Mouse (Mus musculus): ENCODE results near the gene St8sia1. TPM values are rescaled to one million over a fixed set of nuclear protein-coding genes. Genes with fewer than 3 reads are reported as not detected.

St8sia1 gene
- polyA plus RNA-seq, 1 experiment from 2014 or later: 0.08 TPM

DNA sequence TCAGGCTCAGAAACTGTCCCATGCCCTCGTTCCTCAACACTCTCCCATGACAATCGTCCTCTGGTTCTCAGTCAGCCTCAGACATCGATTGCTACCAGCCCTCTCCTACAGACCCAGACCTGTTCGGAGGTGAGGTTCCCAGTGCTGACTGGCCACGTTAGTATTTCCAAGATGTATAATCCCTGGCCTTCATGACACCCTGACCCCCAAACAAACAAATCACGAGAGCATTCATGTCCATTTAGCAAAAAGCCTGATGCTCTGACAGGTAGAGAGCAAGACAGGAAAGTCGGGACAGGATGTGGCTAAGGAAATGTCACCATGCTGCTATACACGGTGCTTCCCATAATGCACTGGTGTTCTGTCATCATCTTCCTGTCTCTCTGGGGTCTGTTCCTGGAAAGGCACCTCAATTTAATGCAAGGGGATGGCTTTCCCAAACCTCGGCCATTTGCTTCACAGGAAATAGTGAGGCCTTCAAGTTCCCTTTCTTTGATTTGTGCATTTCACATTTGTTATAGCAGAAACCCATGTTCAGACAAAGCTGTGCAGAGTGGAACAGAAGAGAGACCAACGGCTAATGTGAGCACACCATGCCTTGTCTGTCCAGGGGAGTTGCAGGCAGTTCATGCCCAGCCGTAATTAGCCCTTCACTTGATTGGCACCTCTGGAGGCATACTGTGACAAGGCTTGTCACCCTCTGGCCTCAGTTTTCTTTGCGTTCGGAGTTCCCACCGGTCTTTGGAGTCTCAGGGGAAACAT is 184.3 kb downstream of the St8sia1 start:
- no peak overlapping the region for H3K4me3 ChIP-seq (replicated peaks)
- no peak overlapping the region for H3K4me2 ChIP-seq
- WGBS (ENCODE audit: insufficient replicate concordance): 46% methylated on average over 14 of the region's 14 CpGs
- peaks cover 28% of the 10 kb centered on the region for H3K36me3 ChIP-seq (replicated peaks)
- no peaks in the 10 kb centered on the region for H3K27me3 ChIP-seq
- H3K4me1 ChIP-seq (replicated peaks): peaks cover 12% of the 10 kb centered on the region
- no peak overlapping the region for H3K9ac ChIP-seq
- H3K27ac ChIP-seq (replicated peaks): no peak overlapping the region
- H3K9me3 ChIP-seq (replicated peaks): no peaks in the 10 kb centered on the region
- ATAC-seq (ENCODE audit: insufficient read depth): no peak

DNA sequence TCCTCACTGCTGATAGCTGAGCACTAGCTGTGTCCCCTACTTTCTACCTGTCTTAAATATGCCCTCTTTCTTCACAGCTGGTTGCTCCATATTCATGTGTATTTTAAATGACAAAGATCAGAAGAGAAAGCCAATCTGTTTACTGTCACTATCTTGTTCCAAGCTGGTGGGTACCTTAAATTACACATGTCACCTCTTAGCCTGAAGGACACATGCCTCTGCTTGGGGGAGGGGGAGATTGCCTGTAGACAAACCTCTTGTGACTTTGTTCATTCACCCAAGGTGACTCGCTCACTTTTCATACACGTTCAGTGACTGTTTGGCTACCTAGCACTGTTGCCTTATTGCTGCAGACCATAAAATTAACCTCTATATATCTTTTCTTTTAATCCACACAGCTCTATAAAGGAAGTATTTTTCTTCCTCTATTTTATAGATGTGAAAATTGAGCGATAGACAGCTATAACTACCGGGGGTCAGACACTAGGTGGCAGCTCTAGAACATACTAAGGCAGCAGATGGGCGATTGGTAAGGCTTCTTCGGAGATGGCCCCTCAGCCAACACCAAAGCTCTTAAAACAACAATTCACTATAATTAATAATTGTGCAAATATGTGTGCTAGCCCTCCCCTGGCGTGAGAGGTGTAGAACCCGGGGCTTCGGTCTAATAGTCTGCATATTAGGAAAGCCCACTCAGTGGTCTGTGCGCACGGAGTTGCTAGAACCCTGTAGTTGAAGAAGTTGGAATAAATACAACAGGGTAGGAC is 185.0 kb downstream of the St8sia1 start:
- Histone ChIP-seq H3K4me3 (replicated peaks) (no peak overlapping the region), H3K9ac (no peak overlapping the region), H3K36me3 (replicated peaks) (peaks cover 35% of the 10 kb centered on the region), H3K9me3 (replicated peaks) (no peaks in the 10 kb centered on the region), H3K4me2 (no peak overlapping the region), H3K4me1 (replicated peaks) (peaks cover 12% of the 10 kb centered on the region), H3K27me3 (no peaks in the 10 kb centered on the region), H3K27ac (replicated peaks) (no peak overlapping the region)
- ATAC-seq (ENCODE audit: insufficient read depth): no peak
- WGBS (ENCODE audit: insufficient replicate concordance): 45% methylated on average over 11 of the region's 11 CpGs

DNA sequence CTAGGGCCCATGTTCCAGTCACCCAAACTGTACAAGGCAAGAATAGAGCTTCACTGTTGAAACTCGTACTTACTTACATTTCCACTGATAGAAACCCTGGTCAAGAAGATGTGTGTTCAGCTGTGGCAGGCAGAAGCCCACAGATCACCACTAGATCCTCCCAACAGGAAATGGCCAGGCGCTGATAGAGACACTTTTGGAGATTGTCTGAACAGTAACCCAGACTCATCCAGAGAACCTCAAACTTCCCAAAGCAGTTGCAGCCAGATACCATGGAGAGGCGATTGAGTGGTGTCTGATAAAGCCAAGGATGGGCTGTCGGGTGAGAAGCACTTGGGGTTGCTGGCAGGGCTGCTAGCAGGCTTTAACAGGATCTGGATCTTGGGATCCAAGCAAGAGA is 187.3 kb downstream of the St8sia1 start:
- H3K4me3 ChIP-seq (replicated peaks): no peak overlapping the region
- 10% methylated on average over 4 of the region's 4 CpGs for WGBS (ENCODE audit: insufficient replicate concordance)
- H3K36me3 ChIP-seq (replicated peaks): peaks cover 58% of the 10 kb centered on the region
- H3K27me3 ChIP-seq: no peaks in the 10 kb centered on the region
- H3K27ac ChIP-seq (replicated peaks): peak overlapping the region; percentile 34; the same call in 1 of the 2 replicates
- no peaks in the 10 kb centered on the region for H3K9me3 ChIP-seq (replicated peaks)
- H3K4me1 ChIP-seq (replicated peaks): peaks cover 12% of the 10 kb centered on the region
- ATAC-seq (ENCODE audit: insufficient read depth): no peak
- no peak overlapping the region for H3K4me2 ChIP-seq
- no peak overlapping the region for H3K9ac ChIP-seq

DNA sequence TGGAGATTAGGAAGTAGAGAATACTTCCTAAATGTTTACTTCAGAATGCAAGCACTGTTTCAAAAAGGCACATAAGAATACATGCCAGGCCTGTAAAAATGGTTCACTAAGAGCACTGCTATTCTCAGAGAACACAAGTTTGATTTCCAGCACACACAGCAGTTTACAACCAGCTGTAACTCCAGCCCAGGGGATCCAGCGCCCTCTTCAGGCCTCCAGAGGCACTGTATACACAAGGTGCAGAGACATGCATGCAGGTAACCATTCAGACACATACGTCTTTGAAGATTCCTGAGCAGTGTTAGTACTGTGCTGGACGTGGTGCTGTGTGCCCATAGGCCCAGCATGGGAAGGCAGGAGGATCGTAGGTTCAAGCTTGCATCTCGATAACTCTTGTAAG is 190.7 kb downstream of the St8sia1 start:
- Histone ChIP-seq H3K36me3 (replicated peaks) (peaks cover 91% of the 10 kb centered on the region), H3K4me2 (no peak overlapping the region), H3K4me1 (replicated peaks) (peaks cover 14% of the 10 kb centered on the region; the same call in 1 of the 2 replicates), H3K27me3 (no peaks in the 10 kb centered on the region), H3K27ac (replicated peaks) (no peak overlapping the region), H3K4me3 (replicated peaks) (no peak overlapping the region), H3K9me3 (replicated peaks) (no peaks in the 10 kb centered on the region), H3K9ac (no peak overlapping the region)
- ATAC-seq (ENCODE audit: insufficient read depth): no peak
- WGBS (ENCODE audit: insufficient replicate concordance): 92% methylated on average over 5 of the region's 5 CpGs

DNA sequence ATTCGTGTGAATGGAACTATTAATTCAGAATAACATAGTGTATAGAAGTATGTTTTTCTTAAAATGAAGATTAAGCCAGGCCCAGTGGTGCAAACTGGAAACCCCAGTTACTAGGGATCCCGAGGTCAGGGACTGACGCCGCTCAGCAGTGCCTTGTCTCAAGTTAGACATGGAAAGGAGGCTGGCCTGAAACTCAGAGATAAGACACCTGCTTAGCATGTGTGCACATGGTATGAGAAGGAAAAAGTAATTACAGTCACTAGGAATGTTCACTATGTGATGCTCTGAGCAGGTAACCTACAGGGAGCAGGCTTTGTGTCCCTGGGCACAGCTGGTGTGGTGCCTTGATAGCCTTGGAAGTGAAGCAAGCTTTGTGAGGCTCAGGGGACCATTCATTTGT is 192.6 kb downstream of the St8sia1 start:
- 40% methylated on average over 4 of the region's 4 CpGs for WGBS (ENCODE audit: insufficient replicate concordance)
- Histone ChIP-seq H3K4me1 (replicated peaks) (peaks cover 11% of the 10 kb centered on the region; the same call in 1 of the 2 replicates), H3K4me2 (no peak overlapping the region), H3K27ac (replicated peaks) (no peak overlapping the region), H3K9me3 (replicated peaks) (no peaks in the 10 kb centered on the region), H3K36me3 (replicated peaks) (peaks cover 99% of the 10 kb centered on the region), H3K27me3 (no peaks in the 10 kb centered on the region), H3K4me3 (replicated peaks) (no peak overlapping the region), H3K9ac (no peak overlapping the region)
- ATAC-seq (ENCODE audit: insufficient read depth): no peak

Other genes starting within 250 kb of the St8sia1 start
- gene Cmas, start 207.8 kb downstream of the St8sia1 start, polyA plus RNA-seq (2015; fragmentation: Nextera tagmentation; extraction: Ambion mirVana): 170 and 172 TPM in 2 replicates
- gene Sult6b2, start 159.9 kb downstream of the St8sia1 start, polyA plus RNA-seq (2015; fragmentation: Nextera tagmentation; extraction: Ambion mirVana): 0.03 TPM in 1 of 2 replicates, not detected in the other
- 17.8 TPM in 2 replicates for gene C2cd5, start 135.7 kb upstream of the St8sia1 start, polyA plus RNA-seq (2015; fragmentation: Nextera tagmentation; extraction: Ambion mirVana)
- gene Etnk1, start 202.8 kb upstream of the St8sia1 start, polyA plus RNA-seq (2015; fragmentation: Nextera tagmentation; extraction: Ambion mirVana): 7.4 and 8.9 TPM in 2 replicates

Measured in liver, embryonic 15.5 days (tissue).